Mouse (Mus musculus): Measurements from ENCODE around the gene Sugt1. TPM values are rescaled to one million over a fixed set of nuclear protein-coding genes. Genes with fewer than 3 reads are reported as not detected.
A peak's percentile ranks its signal among the peaks of the same experiment; 100 is the strongest.

Sugt1 gene
- total RNA-seq, 2 experiments from 2014 or later: 64.8 to 73.7 TPM

DNA sequence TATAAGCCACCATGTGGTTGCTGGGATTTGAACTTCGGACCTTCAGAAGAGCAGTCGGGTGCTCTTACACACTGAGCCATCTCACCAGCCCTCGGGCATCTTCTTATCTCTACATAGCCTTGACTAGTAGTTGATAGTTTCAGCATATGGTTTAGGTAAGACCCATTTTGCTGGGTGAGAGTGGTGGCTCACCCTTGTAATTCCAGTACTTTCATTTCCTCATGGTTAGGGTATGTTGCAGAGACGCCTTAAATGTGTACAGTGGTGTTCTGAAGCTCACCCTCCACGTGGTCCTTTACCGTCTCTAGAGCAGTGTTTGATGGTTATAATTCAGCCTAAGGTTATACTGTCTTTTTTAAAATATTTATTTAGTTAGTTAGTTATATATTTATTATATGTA lies 18.9 kb downstream of the Sugt1 start:
- no peak for DNase-seq
- intact Hi-C loops (cut with DNase I): no loop called here

DNA sequence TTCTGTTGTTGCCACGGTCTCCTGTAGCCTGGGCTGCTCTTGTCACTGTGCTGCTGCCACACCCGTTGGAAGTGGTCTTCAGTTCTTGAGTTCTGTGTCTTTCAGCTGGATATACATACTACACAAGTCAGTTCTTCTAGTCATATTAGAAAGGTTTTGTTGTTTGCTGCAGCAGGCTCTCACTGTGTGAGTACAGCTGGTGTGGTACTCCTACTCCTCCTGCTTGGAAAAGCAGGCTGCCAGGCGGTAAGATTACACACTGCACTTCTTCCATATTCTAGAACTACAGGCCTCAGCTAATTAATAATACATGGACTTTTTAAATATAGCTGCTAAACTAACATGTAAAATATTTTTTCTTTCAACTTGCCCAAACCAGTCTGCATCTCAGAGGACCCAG lies 19.4 kb downstream of the Sugt1 start:
- intact Hi-C loops (cut with DNase I): no loop called here
- no peak for DNase-seq

DNA sequence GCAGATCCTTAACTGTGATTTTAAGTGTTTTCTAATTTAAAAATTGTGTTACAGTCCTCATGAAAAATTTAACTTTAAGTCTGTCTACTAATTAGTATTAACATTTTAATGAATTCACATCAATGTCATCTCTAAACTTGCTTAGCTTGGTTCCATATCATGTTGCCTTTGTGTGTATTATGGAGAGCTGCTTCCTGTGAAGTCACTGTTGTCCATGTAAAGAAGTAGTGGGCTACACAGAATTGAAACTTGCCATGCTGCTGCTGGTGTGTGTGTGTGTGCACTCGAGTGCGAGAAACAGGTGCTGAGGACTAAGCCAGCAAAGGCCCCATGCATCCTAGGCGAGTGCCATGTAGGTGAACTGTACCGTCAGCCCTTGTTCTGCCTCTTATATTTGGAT lies 19.9 kb downstream of the Sugt1 start:
- intact Hi-C loops (cut with DNase I): no loop called here
- DNase-seq: no peak

DNA sequence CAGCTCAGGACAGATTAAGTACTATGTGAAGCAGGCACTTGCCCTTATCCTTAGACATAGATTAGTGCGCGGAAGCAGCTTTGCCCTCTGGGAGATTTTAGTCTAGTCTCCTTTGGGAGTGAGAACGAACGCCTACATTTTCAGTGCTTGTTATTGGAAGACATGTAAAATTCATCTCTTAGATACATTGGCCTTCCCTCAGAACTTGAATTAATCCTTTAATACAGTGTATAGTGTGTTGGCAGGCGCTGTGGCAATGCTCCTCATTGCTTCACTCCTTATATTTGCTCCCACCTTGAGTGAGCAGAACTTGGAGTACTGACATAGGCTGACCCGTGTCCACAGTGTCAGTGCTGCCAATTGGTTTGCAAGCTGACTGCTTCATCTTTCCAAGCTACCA lies 20.8 kb downstream of the Sugt1 start:
- intact Hi-C loops (cut with DNase I): no loop called here

DNA sequence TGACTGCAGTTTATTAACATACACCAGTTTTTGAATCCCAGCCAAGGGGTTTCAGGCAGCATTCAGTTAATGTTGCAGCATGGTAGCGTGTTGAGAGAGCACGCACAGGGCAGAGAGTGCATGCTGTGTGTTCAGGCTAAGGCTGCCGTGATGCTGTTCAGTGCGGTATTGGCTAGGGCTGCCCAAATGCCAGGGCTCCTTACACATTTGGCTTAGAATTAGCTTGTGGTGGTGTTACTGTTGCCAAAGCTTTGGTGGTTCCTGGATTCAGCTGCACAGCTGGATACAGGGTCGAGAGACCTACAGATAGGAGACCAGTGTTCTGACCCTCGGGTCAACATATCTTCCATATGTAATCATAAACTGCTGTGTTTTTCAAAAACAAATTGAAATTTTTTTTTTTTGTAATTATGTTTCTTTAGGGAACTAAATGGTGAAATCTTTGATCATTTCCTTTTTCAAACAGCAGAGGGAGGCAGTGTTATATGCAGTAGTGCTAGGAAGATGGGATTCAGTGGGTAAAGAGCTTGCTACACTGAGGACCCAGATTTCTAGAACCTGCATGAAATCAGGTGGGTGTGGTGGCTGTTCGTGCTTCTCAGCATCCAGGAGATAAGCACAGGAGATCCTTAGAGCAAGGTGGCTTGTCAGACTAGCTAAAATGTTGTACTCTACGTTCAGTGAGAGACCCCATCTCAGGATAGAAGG lies 29.8 kb downstream of the Sugt1 start:
- intact Hi-C loops (cut with DNase I): loop anchor here (1.0 to 5.0 kb wide), 2 partner anchors 120 to 295 kb away; no protein-coding TSS in a partner anchor
- no peak for DNase-seq

More for the DNA sequence above, 20.8 kb downstream of the Sugt1 start:
- no peak for DNase-seq

DNA sequence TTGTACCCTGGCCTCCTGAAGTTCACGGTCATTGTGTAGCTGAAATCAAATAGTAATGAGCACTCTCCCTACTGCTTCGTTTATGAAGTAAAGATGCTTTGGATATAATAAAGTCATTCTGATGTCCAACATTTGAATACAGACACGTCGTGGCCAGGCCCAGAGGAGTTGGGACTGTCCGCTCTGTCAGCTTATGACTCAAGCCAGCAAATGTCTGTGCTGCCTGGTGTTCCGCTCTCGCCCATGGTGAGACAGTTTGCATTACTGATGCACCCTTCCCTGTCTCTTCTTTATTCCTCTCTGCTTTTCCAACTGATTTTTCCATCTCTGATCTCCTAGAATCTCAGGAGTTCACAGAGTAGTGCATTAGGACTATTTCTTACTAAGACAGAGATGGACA lies 32.3 kb downstream of the Sugt1 start:
- DNase-seq: no peak
- intact Hi-C loops (cut with DNase I): loop anchor here (5.0 kb wide), 1 partner anchor 292 kb away; no protein-coding TSS in a partner anchor

DNA sequence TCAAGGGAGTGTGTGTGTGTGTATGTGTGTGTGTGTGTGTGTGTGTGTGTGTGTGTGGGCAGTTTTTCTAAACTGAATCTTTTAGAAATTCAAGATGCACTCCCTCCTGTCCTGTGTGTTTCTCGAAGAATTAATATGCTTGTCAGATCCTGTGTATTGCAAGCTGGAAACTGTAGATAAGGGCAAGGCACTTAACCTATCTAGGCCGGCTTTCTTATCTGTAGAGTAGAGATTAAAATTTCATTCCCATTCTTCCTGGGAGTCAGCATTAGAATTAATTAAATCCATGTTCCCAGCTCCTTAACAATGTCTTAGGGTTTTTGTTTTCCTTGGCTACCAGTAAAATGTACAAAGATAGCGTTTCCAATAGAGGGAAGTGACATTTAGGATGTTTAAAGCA lies 33.7 kb downstream of the Sugt1 start:
- no peak for DNase-seq
- intact Hi-C loops (cut with DNase I): no loop called here

DNA sequence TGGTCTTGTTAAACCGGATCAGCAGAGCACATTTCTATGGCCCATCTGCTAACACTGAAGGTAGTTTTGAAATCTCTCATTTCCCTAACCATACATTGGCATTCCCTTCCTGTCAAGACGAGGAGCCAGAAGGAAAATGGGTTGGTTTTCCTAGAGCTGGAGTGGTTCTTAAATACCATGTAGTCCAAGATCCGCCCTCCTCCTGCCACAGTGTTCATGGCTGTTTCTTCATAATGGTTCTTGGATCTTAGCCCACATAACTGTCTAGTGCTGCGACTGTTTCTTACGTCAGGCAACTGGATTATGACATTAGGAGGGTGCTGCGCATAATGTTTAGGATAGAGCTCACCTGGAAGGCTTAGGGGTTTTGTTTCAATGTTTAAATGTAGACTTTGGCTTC lies 44.8 kb downstream of the Sugt1 start:
- intact Hi-C loops (cut with DNase I): no loop called here
- no peak for DNase-seq

DNA sequence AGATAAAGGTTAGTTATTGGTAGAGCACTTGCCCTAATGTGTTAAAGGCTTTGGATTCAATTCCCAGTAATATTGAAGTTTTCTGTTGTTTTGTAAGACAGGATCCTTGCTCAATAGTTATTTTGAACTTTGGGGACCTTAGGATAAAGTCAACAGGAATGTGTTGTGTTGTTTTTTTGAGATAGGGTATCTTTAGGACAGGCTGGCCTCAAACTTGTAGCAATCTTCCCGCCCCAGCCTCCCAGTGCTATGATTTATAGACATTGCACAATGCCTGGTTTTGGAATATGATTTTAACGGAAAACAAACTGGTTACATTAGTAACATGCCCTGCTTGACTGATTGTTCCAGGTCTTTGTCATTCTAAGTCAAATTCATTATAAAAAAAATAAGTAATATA lies 45.7 kb downstream of the Sugt1 start:
- intact Hi-C loops (cut with DNase I): no loop called here
- no peak for DNase-seq

DNA sequence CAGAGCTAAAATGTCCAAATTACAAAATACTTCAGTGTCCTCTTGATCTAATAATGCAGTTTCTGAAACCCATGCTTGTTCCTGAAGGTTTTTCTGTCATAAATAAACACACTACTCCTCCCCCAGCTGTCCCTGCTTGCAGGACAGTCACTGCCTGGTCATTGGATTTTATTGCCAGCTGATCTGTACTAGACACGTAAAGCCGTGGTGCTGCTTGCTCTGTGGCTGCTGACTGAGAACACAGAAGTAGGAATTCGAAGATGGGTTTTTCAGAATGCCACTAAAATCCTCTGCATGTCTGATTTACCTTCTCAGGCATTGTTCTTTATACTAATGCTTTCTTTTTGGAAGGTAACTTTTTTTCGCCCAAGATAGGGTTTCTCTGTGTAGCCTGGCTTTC lies 49.3 kb downstream of the Sugt1 start:
- no peak for DNase-seq
- intact Hi-C loops (cut with DNase I): no loop called here

DNA sequence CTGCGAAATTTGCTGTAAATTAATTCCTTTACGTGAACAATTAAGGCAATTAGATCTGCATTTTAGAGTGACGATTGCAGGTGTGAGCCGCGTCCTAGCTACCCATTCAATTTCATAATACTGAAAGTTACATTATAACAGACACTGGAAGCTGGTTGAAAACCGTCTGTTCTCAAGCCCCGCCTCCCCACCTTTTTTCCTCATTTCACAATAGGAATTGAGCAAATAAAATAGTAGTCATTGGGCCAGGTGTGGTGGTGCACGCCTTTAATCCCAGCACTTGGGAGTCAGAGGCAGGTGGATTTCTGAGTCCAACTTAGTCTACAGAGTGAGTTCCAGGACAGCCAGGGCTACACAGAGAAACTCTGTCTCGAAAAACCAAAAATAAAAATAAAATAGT lies 54.6 kb downstream of the Sugt1 start:
- intact Hi-C loops (cut with DNase I): no loop called here
- DNase-seq: no peak

DNA sequence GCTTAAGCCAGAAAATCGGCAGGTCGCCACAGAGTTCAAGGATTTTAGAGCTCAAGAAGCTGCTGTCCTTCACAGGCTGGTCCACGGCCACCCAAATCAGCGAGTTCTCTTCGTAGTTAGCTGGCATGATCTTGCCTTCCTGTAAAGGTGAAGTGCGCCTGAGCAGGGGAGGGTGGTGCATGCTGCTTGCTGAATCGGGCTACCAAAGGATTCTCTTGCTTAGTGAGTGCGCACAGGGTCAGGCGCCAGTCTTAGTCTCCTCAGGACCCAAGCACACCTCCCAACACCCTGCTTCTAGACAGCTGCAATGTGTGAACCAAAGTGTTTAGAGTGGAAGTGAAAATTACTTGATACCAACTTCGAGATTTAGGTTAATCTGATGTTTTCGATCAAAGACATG lies 57.9 kb downstream of the Sugt1 start:
- no peak for DNase-seq

DNA sequence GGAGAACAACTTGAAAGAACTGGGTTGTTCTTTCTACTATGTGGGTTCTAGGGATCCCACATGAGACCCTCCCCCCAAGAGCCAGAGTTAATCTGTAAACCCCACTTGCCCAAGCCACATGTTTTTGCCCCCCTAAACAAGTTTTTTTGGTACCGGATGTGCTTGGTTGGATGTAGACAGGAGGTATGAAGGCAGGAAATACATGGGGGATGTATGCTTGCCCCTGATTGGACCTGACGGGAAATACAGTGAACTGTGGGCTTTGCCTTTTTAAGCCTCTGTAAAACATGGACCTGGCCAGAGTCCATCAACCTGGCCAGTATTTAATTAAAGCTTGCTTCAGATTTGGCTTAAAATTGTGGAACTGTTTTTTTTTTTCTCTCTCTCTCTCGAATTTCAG lies 62.2 kb downstream of the Sugt1 start:
- intact Hi-C loops (cut with DNase I): no loop called here
- no peak for DNase-seq

More for the DNA sequence above, 57.9 kb downstream of the Sugt1 start:
- intact Hi-C loops (cut with DNase I): no loop called here

DNA sequence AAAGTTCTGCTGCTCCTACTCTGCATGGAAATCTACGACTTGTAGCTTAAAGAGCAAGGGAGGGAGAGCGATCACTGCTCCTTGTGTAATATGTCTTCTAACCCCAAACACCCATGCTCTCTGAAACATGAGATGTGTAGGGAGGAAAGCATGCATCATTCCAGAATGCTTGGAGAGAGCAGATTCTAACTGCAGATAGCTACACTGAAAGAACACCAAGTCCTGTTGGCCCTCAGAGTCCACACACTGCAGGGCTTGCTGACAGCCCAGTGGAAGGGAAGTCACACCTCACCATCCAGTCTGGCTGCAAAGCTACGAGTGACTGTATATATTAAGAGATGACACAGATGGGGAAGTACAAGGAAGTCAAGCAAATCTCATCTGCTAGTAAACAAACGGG lies 65.2 kb downstream of the Sugt1 start:
- no peak for DNase-seq

DNA sequence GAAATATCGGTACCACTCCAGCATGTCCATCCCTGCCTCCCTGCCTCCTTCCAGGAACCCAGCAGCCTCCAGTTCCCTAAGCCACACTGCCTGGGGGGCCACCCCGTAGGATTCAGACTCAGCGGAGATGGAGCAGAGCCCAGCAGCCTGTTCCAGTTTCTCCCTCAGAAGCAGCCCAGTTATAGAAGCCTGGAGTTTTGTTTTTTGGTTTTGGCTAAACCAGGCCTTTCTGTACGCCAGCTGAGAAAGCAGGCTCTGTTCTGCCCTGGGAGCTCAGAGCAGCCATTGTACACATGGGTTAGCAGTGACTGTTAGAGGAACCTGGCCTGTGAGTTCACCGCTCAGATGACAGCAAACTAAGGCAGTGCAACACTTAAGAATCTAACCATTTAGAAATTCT lies 70.8 kb downstream of the Sugt1 start:
- peak; percentile 27 to 43 for DNase-seq
- intact Hi-C loops (cut with DNase I): no loop called here

More for the DNA sequence above, 65.2 kb downstream of the Sugt1 start:
- intact Hi-C loops (cut with DNase I): no loop called here

DNA sequence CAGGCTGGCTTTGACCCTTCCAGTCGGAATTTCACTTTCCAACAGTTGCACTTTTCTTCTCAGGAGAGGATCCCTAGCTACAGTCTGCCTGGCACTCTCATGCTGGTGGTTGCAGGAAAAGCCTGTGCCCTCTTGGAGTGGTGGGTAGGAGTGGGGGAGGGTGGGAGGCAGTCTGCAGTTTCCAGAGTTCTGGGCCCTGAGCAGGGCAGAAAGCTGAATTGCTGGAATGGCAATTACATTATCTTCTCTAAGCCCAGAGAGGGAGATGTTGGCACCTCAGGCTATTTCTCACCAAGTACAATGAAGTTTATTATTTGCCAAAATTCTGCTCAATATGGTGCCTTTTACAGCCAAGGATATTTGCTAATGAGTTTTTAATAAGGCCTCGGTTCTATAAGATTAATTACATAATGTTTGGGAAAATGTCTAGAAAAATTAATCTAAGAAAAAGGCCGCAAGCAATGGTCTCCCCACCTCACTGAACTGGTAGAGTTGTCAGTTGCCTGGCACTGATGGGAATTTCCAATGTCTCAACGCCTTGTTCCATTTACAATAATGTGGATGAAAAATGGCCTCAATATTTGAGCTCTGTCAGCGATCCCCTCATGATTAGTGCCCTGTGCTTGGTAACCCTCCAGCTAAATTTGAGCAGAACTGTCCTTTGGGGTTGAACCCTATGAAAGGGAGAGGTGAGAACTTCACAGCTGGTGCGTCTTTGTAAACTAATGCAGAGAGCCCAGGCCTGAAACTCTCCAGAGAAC lies 71.4 kb downstream of the Sugt1 start:
- DNase-seq: no peak
- intact Hi-C loops (cut with DNase I): no loop called here

DNA sequence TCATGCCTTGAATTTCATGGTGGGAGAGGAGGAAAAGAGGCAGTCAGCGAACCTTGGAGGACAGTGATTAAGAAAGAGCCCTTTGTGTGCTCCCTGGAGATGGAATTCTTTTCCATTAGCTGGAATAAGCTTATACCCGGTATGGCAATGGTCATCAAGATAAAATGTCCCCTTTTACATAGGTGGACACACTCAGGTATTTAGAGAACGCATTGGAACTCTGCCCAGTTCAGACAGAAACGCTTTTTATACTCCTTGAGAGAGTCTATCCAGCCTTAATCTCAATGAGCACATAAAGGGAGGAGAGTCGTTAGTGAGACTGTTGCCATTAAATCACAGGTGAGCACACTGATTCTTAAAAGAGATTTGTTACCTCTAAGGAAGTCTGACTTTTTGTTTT lies 73.0 kb downstream of the Sugt1 start:
- intact Hi-C loops (cut with DNase I): no loop called here
- DNase-seq: no peak

DNA sequence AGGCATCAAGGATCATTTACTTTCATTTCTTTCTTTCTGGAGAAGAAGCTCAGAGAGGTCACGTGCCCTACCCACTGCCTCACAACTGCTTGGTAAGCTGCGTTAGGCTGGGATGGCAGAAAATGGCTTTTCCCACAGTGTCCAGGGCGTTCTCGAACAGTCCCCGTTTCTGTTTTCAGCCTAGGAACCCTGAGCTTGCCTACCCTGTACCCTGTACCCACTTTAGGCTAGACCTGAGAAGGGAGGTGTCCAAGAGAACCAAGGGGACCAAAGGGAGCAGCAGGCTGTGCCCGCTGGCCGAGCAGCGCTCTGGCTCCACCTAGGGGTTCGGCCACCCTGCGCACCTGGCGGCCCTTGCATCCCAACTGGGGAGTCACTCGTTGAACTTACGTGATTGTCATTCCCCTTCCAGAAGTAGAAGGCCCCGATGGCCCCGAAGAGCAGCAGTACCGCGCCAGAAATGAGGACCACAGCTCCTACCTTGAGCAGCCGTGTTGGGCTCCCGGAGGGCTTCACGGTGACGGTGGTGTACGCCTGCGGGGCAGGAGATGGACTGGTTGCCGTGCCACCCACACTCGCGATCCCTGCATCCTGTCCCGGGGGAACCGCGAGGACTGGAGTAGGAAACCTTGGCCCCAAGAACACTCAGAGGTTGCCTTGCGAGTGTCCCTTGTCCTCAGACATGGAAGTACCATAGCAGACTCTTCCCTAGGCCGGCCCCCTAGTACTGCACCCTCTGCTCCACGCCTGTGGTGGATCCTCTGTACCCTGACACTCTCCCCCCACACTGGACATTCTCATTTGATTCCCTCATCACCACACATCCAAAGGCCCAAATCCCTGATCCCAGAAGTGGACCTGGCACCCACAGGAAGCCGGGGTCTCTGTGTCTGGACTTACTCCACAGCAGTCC lies 73.8 kb downstream of the Sugt1 start:
- DNase-seq: peak; percentile 68 to 70
- intact Hi-C loops (cut with DNase I): no loop called here

DNA sequence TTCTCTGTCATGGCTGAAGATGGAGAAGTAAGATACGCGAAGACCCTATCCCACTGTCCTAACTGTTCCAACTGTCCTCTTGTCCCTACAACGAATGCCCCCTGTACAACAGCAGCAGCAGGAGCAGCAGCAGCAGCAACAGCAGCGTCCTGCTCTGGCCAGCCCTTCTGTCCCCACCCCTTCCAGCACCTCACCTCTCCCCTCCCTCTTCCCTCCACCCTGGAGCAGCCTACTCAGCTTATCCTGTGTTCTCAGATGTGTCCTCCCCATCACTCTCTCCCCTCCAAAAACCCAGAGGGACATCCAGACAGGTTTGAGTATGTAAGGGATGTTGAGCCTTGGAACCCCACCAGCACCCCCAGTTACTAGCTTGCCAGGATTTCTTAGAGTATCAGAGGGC lies 74.5 kb downstream of the Sugt1 start, which contains the start of gene Cnmd:
TSS of gene Cnmd (minus strand) at position 170 of the 400 bp plus-strand sequence.
- no peak for DNase-seq
- intact Hi-C loops (cut with DNase I): no loop called here

DNA sequence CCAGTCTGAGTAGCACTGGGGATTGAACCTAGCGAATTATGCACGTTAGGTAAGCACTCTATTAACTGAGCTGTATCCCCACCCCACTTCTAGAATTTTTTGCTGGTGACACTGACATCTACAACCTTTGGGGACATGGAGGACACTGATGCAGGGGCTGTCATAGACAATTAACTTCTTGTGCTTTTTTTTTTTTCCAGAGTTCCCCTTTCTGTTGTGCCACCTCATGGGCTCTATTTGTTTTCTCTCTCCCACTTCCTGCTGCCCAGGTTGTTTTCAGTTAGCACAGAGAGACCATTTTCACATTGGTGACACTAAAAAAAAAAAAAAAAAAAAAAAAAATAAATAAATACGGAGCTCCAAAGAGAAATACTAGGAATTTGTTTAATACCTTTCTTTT lies 83.5 kb downstream of the Sugt1 start:
- no peak for DNase-seq
- intact Hi-C loops (cut with DNase I): no loop called here

DNA sequence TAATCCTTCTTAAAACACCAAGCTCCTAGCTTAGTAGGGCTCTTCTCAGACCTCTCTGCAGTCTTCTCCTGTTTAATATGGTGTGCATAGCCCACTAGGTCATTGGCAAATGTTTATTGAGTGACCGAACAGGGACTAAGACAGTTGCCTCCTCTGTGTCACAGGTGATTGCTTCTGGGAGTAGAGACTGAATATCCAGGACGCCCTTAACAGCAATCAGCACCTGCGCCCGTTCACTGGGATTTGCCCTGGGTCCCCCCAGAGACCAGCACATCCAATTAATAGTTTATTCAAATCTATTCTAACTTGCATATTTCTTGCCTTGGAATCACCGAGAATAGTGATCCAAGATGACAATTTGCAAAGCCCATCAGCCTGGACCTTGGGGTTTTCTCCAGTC lies 85.1 kb downstream of the Sugt1 start:
- intact Hi-C loops (cut with DNase I): no loop called here
- DNase-seq: no peak
